Mouse (Mus musculus) small intestine, adult 2 months (tissue): Measurements from ENCODE around the gene Topbp1.

Source experiments
- CTCF ChIP-seq: fragments of 200-500 bp; IDR thresholded peaks from 2 replicates; pipeline ENCODE4 v1.5.1; 2012; ENCODE audit warnings: low read depth, mild to moderate bottlenecking, control low read depth, inconsistent platforms, low read length, moderate library complexity, mixed read lengths; ENCODE audit not compliant: insufficient replicate concordance, insufficient read length; ENCODE audit errors: extremely low read depth
- POLR2A ChIP-seq: fragments of 200-500 bp; IDR thresholded peaks from 2 replicates; pipeline ENCODE4 v1.6.1; 2012; ENCODE audit warnings: low read depth, mild to moderate bottlenecking, control low read depth, inconsistent platforms, low read length, moderate library complexity

- TF ChIP-seq POLR2A (no peak), CTCF (no peak)
Measured at GRCm38 (mm10) chr9:103380566-103380965, 75.6 kb downstream of the Topbp1 start.
